Mouse (Mus musculus) neural tube, embryonic 11.5 days (tissue): ENCODE measurements around the gene Sat2. TPM values are rescaled to one million over a fixed set of nuclear protein-coding genes. Genes with fewer than 3 reads are reported as not detected.
A peak's percentile ranks its signal among the peaks of the same experiment; 100 is the strongest.
"Not testable (repeated sequence)": the region's sequence is repeated elsewhere in the genome, so short reads cannot be mapped to it uniquely, and the experiment has no call there.

Source experiments
- ATAC-seq: fragments of 200-750 bp; cut with Nextera tagmentation; 2 replicates; pipeline ENCODE4 v1.8.0; 2017; ENCODE audit warnings: moderate number of reproducible peaks, mild to moderate bottlenecking, moderate TSS enrichment, moderate library complexity; ENCODE audit not compliant: insufficient read depth, low FRiP score, low TSS enrichment
- DNase-seq: peaks from one replicate; pipeline ENCODE4 v3.0.0-alpha.2; 2015; ENCODE audit warnings: low spot score
- H3K27ac ChIP-seq: fragments of 300-500 bp; sonication (generic); 2 replicates; pipeline ENCODE4 v1.5.1; 2014; ENCODE audit warnings: low read depth, mild to moderate bottlenecking, low read length
- H3K27me3 ChIP-seq: fragments of 300-500 bp; sonication (generic); 2 replicates; pipeline ENCODE4 v1.6.1; 2014; ENCODE audit warnings: mild to moderate bottlenecking, low read length, mixed read lengths; ENCODE audit not compliant: control insufficient read depth, insufficient read depth
- H3K36me3 ChIP-seq: fragments of 300-500 bp; sonication (generic); 2 replicates; pipeline ENCODE4 v1.6.1; 2014; ENCODE audit warnings: mild to moderate bottlenecking, low read length, moderate library complexity, mixed read lengths; ENCODE audit not compliant: control insufficient read depth, insufficient read depth
- H3K4me1 ChIP-seq: fragments of 300-500 bp; sonication (generic); 2 replicates; pipeline ENCODE4 v1.6.1; 2014; ENCODE audit warnings: low read length, mixed read lengths; ENCODE audit not compliant: control insufficient read depth, insufficient read depth
- H3K4me2 ChIP-seq: fragments of 300-500 bp; sonication (generic); 2 replicates; pipeline ENCODE4 v1.6.1; 2014; ENCODE audit warnings: low read depth, mild to moderate bottlenecking, moderate library complexity
- H3K4me3 ChIP-seq: fragments of 300-500 bp; sonication (generic); 2 replicates; pipeline ENCODE4 v1.5.1; 2014; ENCODE audit warnings: low read depth, low read length
- H3K9ac ChIP-seq: fragments of 300-500 bp; sonication (generic); 2 replicates; pipeline ENCODE4 v1.6.1; 2014; ENCODE audit warnings: mild to moderate bottlenecking, low read length
- H3K9me3 ChIP-seq: fragments of 300-500 bp; sonication (generic); 2 replicates; pipeline ENCODE4 v1.6.1; 2016; ENCODE audit warnings: low read length; ENCODE audit not compliant: control insufficient read depth
- WGBS: fragments of 180-500 bp; shearing (Covaris S2); extraction: QIAGEN DNeasy Blood & Tissue Kit; methylation state at CpG from one replicate; pipeline ENCODE4 v1.1.7; 2014; 5-methylcytosine and 5-hydroxymethylcytosine counted together
- polyA plus RNA-seq: library from polyadenylated mRNA; unstranded; fragments of >200 nt; fragmentation: Nextera tagmentation; extraction: Ambion mirVana; gene quantifications from 2 replicates; pipeline ENCODE4 v1.2.1, GENCODE M21; 2014

The Sat2 gene
- polyA plus RNA-seq, 1 experiment from 2014 or later = 19.0 TPM

DNA sequence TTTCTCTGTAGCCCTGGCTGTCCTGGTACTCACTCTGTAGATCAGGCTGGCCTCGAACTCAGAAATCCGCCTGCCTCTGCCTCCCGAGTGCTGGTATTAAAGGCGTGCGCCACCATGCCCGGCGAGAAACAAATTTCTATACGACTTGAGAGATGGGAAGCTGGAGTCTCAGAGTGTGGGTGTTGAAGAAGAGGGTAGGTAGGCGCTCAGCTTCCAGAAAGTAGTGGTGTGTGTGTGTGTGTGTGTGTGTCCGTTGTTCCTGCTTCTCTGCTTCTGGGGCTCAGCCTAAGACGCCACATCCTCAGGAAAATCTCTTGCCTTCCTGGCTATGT is 7.6 kb upstream of the Sat2 start:
- ATAC-seq, H3K27ac ChIP-seq, H3K4me2 ChIP-seq, H3K27me3 ChIP-seq, H3K4me3 ChIP-seq, H3K9ac ChIP-seq, H3K4me1 ChIP-seq, DNase-seq, H3K9me3 ChIP-seq, H3K36me3 ChIP-seq: not testable (repeated sequence)
- 51% methylated on average over 11 of the region's 11 CpGs for WGBS

- H3K4me1 ChIP-seq = peaks cover 7% of the 10 kb centered on the region
- ATAC-seq (no peak), DNase-seq (no peak)
- H3K4me2 ChIP-seq = no peak overlapping the region
- H3K36me3 ChIP-seq = no peaks in the 10 kb centered on the region; the same call in 1 of the 2 replicates
- 52% methylated on average over 10 of the region's 10 CpGs for WGBS
- no peak overlapping the region for H3K27ac ChIP-seq
- no peaks in the 10 kb centered on the region for H3K9me3 ChIP-seq
- no peaks in the 10 kb centered on the region for H3K27me3 ChIP-seq
- no peak overlapping the region for H3K4me3 ChIP-seq
- H3K9ac ChIP-seq = no peak overlapping the region
These were observed 5.0 kb upstream of the Sat2 start for GRCm38 (mm10) chr11:69616781-69617180.

DNA sequence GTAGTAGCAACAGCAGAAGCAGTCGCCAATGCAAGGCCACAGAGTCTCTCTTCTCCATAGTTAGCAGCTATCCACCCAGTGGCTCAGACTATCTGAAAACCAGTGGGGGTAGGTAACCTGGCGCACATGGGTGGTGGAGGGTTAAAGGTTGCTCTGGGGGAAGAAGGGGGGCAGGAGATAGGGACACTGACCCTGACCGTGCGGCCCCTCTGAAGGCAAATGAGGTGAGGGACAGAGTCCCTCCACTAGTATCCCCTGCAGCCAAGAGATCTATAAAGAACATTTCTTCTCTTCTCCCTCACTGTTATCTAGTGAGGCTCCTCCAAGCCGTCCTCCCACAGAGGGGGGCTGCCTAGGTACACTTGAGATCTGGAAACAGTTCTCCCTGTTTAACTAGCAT is 4.0 kb upstream of the Sat2 start, which contains the start of gene Shbg:
Gene Shbg (minus strand): TSS at position 101 of the 400 bp plus-strand sequence.
- Histone ChIP-seq H3K36me3 (no peaks in the 10 kb centered on the region; the same call in 1 of the 2 replicates), H3K27ac (no peak within 1 kb of the TSS), H3K9ac (no peak within 1 kb of the TSS), H3K9me3 (no peaks in the 10 kb centered on the region), H3K4me3 (no peak within 1 kb of the TSS), H3K27me3 (no peaks in the 10 kb centered on the region), H3K4me2 (no peak within 1 kb of the TSS), H3K4me1 (peaks cover 12% of the 10 kb centered on the region)
- 74% methylated on average over 5 of the region's 5 CpGs for WGBS
- no peak for DNase-seq
- no peak for ATAC-seq

DNA sequence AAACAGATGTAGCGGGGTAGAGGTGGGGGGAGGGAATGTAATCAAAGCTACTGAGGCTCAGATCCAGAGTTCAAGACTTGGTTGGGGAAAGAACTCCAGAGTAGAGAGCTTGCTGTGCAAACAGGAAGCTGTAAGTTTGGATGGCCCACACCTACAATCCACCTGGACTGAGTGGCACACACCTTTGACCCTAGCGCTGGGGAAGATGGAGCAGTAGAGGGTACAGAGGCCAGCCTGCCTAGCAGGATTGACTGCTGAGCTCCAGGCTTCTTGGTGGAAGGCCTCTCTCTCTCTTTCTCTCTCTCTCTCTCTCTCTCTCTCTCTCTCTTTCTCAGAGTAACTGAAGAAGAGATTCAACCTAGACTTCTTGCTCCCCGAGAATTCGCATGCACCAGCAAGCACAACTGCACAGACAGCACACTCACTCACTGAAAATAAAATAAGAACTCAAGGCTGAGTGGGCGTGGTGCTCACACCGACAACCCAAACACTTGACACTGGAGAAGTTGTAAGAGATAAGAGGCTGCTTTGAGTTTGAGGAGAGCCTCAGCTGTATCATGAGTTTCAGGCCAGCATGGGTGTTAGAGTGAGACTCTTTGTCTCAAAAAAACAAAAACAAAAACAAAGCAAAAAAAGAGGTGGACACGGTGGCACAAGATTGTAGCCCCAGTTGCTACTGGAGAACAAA is 1.3 kb upstream of the Sat2 start:
- H3K4me3 ChIP-seq = no peak overlapping the region
- H3K36me3 ChIP-seq = no peaks in the 10 kb centered on the region; the same call in 1 of the 2 replicates
- no peaks in the 10 kb centered on the region for H3K9me3 ChIP-seq
- no peak overlapping the region for H3K4me2 ChIP-seq
- H3K27me3 ChIP-seq = no peaks in the 10 kb centered on the region
- ATAC-seq (no peak), DNase-seq (no peak)
- H3K4me1 ChIP-seq = peaks cover 8% of the 10 kb centered on the region
- H3K9ac ChIP-seq = no peak overlapping the region
- no peak overlapping the region for H3K27ac ChIP-seq
- 88% methylated on average over 7 of the region's 7 CpGs for WGBS

DNA sequence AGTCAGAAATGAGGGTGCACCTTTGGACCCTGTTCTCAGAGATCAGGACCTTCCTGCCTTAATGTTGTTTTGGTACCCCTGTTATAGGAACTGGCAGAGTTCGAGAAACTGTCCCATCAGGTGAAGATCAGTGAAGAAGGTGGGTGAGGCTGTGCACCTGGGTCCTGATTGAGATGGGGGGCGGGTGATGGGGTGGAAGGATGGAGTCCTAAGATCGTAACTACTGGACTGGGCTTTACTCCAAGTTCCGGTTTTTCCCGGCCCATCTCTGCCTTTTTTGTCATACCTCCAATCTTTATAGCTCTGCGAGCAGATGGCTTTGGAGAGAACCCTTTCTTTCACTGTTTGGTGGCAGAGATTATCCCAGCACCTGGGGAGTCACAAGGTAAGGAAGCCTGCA is 582 bp downstream of the Sat2 start:
- Histone ChIP-seq H3K27me3 (no peaks in the 10 kb centered on the region), H3K27ac (0 out of 2 replicates have a peak overlapping the region, but pooled peaks have one; percentile 45), H3K9me3 (no peaks in the 10 kb centered on the region), H3K4me3 (peak overlapping the region; percentile 40), H3K9ac (peak overlapping the region; percentile 58), H3K4me1 (peaks cover 8% of the 10 kb centered on the region), H3K36me3 (no peaks in the 10 kb centered on the region; the same call in 1 of the 2 replicates), H3K4me2 (peak overlapping the region; percentile 69)
- ATAC-seq (no peak), DNase-seq (no peak)
- 43% methylated on average over 6 of the region's 6 CpGs for WGBS

DNA sequence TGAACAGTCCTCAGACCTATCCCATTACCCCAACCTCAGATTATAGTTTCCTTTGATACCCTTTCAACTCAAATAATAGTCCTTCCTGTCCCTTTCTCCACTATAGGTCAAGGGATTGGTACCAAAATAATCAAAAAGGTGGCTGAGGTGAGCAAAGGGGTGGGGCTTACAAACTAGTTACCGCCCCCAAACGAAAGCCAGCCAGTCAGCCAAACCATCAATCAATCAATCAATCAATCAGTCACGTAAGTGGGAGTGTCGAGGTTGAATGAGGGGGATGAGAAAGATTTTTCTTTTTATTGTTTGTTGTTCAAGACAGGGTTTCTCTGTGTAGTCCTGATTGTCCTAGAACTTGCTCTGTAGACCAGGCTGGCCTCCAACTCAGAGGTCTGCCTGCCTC is 1.2 kb downstream of the Sat2 start:
- no peak overlapping the region for H3K27ac ChIP-seq
- H3K4me1 ChIP-seq = peaks cover 8% of the 10 kb centered on the region
- peak overlapping the region; percentile 69; the same call in 1 of the 2 replicates for H3K4me2 ChIP-seq
- 0 out of 2 replicates have a peak overlapping the region, but pooled peaks have one; percentile 40 for H3K4me3 ChIP-seq
- no peak for ATAC-seq
- 64% methylated on average over 4 of the region's 4 CpGs for WGBS
- no peak for DNase-seq
- no peaks in the 10 kb centered on the region; the same call in 1 of the 2 replicates for H3K36me3 ChIP-seq
- no peaks in the 10 kb centered on the region for H3K27me3 ChIP-seq
- no peaks in the 10 kb centered on the region for H3K9me3 ChIP-seq
- H3K9ac ChIP-seq = no peak overlapping the region; the same call in 1 of the 2 replicates

DNA sequence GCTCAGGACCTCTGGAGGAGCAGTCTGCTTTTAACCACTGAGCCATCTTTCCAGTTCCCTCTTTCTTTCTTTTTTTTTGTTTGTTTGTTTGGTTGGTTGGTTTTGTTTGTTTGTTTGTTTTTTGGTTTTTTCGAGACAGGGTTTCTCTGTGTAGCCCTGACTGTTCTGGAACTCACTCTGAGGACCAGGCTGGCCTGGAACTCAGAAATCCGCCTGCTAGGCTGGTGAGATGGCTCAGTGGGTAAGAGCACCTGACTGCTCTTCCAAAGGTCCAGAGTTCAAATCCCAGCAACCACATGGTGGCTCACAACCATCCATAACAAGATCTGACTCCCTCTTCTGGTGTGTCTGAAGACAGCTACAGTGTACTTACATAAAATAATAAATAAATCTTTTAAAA is 2.5 kb downstream of the Sat2 start:
- not testable (repeated sequence) for DNase-seq, H3K9ac ChIP-seq, H3K36me3 ChIP-seq, ATAC-seq, H3K4me3 ChIP-seq, H3K27me3 ChIP-seq, H3K27ac ChIP-seq, H3K9me3 ChIP-seq, H3K4me1 ChIP-seq, H3K4me2 ChIP-seq
- 86% methylated on average over 2 of the region's 2 CpGs for WGBS

GRCm38 (mm10) chr11:69628286-69628685 is 6.5 kb downstream of the Sat2 start:
- no peak overlapping the region for H3K4me3 ChIP-seq
- no peaks in the 10 kb centered on the region for H3K9me3 ChIP-seq
- ATAC-seq (no peak), DNase-seq (peak; percentile 81)
- no peaks in the 10 kb centered on the region for H3K36me3 ChIP-seq
- H3K4me2 ChIP-seq = no peak overlapping the region
- H3K27me3 ChIP-seq = no peaks in the 10 kb centered on the region
- no peak overlapping the region for H3K27ac ChIP-seq
- H3K4me1 ChIP-seq = no peaks in the 10 kb centered on the region
- 37% methylated on average over 6 of the region's 6 CpGs for WGBS
- H3K9ac ChIP-seq = no peak overlapping the region

DNA sequence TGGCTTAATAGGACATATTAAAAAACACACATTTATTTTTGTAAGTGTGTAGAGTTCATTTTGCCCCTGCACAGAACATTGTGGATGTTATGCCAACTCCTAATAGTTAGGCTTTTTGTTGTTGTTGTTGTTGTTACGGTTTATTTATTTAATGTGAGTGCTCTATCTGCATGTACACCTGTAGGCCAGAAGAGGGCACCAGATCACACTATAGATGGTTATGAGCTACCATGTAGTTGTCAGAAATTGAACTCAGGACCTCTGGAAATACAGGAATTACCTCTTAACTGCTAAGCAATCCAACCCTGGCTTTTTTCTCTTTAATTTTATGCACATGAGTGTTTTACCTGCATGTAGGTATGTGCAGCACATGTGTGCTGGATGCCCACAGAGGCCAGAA is 8.0 kb downstream of the Sat2 start:
- H3K4me3 ChIP-seq = no peak overlapping the region
- ATAC-seq = no peak
- no peaks in the 10 kb centered on the region for H3K36me3 ChIP-seq
- no peak overlapping the region for H3K4me2 ChIP-seq
- whole genome bisulfite sequencing = 64% methylated on average over 1 of the region's 1 CpGs
- no peaks in the 10 kb centered on the region for H3K9me3 ChIP-seq
- H3K27me3 ChIP-seq = no peaks in the 10 kb centered on the region
- H3K9ac ChIP-seq = no peak overlapping the region
- DNase-seq = no peak
- no peak overlapping the region for H3K27ac ChIP-seq
- peaks cover 9% of the 10 kb centered on the region for H3K4me1 ChIP-seq
